Mouse (Mus musculus): ENCODE results near the gene Rprd2.

Gene Rprd2

DNA sequence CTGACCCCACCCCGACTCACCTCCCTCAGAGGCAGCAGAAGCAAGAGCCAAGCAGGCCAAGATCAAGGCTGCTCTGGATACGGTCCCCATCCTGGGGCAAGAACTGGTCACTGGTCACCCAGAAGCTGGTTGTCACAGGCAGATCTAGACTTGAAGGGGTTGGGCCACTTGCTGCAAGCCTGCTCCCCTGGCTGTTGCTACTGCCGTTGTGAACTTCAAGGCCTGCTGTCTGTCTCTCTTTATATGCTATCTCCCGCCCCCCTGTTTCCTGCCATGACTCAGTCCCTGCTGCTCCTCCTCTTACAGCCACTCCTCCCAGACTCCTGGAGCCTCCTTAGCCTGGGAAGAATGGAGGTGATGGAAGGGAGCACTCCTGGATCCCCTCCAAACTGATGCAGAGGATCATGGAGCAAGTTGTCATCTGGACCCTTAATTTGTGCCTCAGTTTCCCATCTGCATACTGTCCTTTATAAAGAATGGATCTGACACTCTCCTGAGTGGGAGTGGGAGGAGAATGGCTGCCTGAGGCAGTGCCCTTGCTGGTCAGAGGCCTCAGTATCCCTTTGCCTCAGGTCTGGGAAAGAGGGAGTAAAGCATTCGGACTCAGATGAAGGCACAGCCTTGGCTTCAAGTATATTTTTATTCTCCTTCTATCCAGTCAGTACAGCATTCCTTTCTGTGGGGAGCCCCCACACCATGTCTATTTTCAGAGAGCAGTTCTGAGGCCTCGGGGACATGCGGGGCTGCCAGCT lies 79.1 kb downstream of the Rprd2 start, which contains the start of gene Ecm1:
TSS of gene Ecm1 (minus strand) at position 217 of the 752 bp plus-strand sequence.
- DNase-seq (ENCODE audit: low spot score in 2 of 2) = peak; percentile 56 to 62

DNA sequence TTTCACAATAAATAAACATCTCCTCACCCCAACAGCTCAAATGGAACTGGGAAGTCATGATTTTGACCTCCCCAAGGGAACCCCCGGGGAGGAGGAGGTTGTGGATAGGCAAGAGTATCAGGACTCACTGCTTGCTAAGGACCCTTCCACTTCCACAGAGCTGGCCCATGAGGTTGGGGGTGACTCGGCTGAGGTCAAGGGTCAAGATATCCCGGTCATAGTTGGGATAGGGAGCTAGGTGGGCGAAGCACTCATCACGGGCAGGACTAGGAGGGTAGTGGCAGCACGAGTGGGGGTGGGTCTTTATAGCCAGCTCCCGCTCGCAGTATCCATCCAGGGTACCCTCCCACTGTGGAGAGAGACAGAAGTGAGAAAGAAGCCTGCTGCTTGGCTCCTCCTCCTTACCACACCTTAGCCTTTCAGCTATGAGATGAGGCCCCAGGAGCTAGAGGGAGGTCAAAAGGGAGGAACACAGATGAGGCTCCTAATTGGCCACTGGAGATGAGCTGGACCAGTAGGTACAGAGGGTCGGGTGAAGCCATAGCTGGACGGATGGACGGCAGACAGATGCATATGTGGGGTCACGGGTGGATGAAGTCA lies 83.5 kb downstream of the Rprd2 start:
- DNase-seq (ENCODE audit: low spot score in 2 of 2) = no peak

DNA sequence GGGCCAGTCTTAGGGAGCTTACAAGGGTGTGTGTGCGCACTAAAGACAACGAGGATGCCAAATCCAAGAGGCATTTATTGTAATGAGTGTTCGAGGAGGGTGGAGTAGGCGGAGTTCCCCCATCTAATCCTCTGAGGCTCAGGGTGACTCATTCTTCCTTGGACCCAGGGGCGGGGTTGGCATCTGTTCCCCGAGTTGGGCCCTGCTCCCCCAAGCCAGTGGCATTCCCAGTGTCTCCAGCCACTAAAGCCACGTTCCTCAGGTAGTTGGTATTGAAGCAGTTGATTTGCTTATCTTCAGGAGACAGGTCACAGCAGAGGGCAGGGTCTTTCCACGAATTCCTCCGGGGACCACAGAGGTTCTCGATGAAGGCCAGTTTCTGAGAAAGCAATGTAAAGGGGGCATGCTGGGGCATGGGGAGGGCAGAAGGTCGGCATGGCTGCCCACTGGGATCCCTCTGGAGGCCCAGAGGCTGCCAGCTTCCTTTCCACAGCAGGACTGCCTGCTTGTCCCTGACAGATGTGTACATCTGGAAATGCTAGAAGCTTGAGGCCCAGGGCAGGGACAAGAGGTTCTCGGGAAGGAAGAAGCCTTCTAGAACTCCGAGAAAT lies 84.5 kb downstream of the Rprd2 start:
- peak; percentile 62 to 66 for DNase-seq (ENCODE audit: low spot score in 2 of 2)

DNA sequence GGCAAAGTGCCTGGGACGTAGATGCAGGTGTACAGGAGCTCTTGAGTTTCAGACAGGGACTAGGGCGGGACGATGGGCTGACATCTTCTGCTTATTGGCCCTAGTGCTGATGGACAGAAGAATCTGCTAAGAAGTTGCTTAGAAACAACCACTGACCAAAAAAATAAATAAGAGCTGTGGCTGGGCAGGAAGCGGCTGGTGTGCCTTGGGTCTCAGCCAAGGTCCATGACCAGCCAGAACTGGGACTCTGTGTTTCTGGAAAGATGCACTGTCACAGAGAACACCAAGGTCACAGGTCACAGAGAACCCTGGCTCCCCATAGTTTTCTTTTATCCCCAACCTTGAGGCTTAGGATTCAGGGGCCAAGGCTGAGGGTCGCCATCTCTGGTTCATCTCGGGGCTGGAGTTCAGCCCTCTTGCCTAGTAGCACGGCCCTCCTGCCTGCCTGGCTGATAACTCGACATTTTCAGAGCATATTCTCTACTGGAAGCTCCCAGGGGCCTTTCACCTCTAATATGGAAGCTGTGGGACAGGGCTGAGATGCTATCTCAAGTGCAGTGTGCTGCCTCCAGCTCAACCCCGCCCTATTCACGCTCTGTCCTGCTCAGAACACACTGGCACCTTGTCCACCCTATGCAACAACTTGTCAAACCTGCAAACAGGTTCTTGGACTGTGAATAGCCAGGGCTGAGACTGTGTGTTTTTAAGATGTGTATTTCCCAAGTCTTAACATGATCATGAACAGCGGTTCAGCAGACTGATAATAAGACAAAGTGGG lies 85.7 kb downstream of the Rprd2 start:
- peak; percentile 45 to 55 for DNase-seq (ENCODE audit: low spot score in 2 of 2)

DNA sequence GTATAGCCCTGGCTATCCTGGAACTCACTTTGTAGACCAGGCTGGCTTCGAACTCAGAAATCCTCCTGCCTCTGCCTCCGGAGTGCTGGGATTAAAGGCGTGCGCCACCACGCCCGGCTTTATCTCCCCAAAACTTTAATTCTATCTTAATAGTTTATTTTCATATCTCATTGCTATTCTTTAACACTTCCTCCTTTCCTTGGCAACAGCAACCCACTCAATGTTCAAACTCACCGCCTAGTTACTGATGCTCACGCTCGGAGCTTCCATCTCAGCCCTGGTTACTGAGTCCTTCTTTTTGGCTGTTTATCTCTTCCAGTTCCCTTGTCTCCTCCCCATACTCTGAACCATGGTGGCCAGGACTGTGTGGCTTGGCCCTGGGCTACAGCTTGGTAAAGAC lies 86.4 kb downstream of the Rprd2 start:
- no peak for DNase-seq (ENCODE audit: low spot score in 2 of 2)

DNA sequence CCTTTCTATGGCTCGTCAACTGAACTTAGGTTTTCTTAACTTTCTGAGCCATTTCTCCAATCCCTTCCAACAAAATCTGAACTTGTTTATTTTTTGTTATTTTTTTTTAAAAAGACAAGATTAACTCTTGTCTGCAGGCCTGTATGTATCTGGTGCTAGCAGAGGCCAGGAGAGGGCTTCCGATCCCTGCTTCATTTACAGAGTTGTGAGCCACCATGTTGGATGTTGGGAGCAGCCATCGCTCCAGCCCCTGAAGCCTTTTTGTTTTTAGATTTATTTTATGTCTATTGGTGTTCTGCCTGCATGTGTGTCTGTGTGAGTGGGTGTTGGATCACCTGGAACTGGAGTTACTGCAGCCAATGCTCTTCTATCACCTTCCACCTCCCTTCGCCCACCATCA lies 86.9 kb downstream of the Rprd2 start:
- DNase-seq (ENCODE audit: low spot score in 2 of 2) = no peak

DNA sequence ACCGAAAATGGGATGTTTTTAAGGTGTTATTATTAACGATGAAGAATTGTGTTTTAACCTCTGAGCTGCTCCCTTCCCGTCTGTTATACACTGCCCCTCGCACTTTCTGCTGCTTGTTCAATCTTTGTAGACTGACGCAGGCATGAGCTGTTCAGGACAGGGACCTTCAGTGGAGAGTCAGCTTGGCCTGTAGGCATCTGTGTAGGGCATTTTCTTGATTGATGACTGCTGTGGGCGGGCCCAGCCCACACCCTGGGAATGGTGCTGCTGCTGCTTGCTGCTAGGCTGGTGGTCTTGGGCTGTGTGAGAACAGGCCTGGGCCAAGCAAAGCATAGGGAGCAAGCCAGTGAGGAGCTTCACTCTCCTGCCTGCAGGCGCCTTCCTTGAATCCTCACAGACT lies 88.2 kb downstream of the Rprd2 start:
- no peak for DNase-seq (ENCODE audit: low spot score in 2 of 2)

DNA sequence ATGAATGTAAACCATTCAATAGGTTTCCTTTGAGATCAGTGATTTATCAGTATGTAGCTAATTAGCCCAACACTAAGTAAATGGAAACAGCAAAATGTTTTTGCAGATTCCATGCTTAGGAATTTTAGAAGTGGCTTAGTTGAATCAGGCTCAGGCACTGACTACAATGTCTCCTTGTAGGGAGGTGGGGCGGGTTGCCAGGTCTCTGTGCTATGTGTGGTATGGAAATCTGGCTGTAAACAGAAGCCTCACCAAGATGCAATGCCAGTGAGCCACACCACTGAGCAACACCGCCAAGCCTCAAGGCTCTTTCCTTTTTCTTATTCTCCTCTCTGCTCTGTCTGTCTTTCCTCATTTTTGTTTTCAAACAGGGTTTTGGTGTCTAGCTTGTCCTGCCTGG lies 89.8 kb downstream of the Rprd2 start:
- DNase-seq (ENCODE audit: low spot score in 2 of 2) = no peak

DNA sequence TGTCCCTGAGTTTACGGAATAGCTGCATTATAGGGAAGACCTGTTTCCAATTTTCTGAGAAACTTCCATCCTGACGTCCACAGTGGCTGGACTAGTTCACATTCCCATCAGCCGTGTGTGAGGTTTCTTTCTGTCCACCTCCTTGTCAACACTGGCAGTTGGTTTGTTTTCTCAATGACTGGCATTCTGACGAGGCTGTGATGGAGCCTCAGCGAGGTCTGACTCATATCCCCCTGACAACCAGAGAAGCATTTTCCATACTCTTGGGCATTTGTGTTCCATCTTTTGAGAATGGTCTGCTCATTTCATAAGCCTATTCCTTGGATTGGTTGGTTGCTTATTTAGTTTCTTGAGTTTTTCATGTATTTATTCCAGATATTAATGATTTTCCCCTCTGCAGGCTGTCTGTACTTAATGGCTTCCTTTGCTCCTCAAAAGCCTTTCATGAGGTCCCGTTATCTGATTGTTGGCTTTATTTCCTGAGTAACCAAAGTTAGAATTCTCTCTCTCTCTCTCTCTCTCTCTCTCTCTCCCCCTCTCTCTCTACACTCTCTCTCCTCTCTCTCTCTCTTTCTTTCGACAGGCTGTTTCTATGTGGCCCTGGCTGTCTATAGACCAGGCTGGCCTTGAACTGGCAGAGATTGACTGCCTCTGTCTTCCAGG lies 91.8 kb downstream of the Rprd2 start:
- no peak for DNase-seq (ENCODE audit: low spot score in 2 of 2)

DNA sequence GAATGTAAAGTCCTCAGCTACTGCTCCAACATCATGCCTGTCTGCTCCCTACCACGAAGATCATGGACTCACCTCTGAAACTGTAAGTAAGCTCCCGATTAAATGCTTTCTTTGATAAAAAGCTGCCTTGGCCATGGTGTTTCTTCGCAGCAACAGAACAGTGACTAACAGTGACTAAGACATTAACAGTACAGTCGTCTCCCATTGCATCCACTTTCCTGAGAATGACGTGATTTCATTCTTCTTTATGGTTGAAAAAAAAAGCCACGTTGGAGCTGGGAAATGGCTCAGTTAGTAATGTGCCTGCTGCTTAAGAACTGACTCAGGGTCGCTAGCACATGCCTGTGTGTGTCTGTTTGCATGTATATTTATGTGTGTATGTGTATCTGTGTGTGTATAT lies 92.8 kb downstream of the Rprd2 start:
- DNase-seq (ENCODE audit: low spot score in 2 of 2) = no peak

DNA sequence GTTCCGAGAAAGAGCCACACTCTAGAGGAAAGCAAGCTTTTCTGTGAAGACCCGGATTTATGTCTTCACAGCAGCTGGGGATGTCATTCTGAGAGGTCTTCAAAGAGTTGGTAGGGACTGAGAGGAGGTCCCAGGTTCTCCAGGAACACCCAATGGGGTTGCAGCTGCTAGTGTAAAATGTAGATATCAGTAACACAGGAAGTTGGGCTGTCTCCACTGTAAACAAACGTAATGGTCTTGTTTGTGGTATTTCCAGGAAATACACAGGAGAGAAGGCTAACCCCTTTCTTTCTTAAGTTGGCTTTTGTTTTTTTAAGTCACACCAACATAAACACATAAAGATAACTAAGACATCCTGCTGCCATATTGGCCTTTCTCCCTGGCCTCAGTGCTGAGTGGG lies 96.3 kb downstream of the Rprd2 start:
- no peak for DNase-seq (ENCODE audit: low spot score in 2 of 2)

DNA sequence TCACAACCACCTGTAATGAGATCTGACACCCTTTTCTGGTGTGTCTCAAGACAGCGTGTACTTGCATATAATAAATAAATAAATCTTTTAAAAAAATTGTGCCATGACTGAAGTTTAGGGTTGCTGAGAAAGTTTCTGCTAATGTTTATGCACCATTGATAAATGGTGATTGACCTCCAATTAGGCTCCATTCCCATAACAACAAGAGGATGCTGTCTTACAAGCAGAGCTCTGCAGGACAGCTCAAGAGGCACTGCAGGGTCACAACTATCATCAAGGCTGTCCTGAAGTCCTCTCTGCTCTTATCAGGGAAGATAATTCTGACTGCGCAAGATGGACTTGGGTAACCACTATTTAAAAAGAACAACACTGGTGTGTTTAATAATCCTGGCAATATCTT lies 100.5 kb downstream of the Rprd2 start:
- DNase-seq (ENCODE audit: low spot score in 2 of 2) = no peak

DNA sequence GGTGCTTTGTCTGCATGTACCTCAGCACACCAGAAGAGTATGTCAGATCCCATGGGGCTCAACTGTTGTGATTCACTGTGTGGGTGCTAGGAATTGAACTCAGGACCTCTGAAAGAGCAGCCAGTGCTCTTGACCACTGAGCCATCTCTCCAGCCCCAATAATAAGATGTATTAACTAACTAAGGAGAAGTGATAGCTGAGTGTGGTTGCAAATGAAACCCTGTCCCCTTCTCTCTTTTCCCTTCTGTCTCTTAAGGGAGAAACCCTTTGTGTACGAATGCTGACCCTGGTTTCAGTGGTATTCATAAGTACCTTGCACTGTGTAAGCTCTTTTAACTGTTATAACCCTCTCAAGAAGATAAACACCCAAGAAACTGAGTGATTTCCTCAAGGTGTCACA lies 102.6 kb downstream of the Rprd2 start:
- DNase-seq (ENCODE audit: low spot score in 2 of 2) = no peak
